Mouse (Mus musculus): ENCODE measurements around the gene Grik4. TPM values are rescaled to one million over a fixed set of nuclear protein-coding genes. Genes with fewer than 3 reads are reported as not detected.
A peak's percentile ranks its signal among the peaks of the same experiment; 100 is the strongest.

The Grik4 gene
- total RNA-seq, 2 experiments from 2014 or later: 19.2 to 19.8 TPM

GRCm38 (mm10) chr9:42721718-42722117 is 222.6 kb downstream of the Grik4 start:
- peak in 1 of 2 experiments; percentile 44 for DNase-seq (ENCODE audit: low spot score in 2 of 2)

GRCm38 (mm10) chr9:42721146-42721545 is 223.1 kb downstream of the Grik4 start:
- no peak for DNase-seq (ENCODE audit: low spot score in 2 of 2)
- intact Hi-C loops (cut with DNase I): no loop called here

More at GRCm38 (mm10) chr9:42721718-42722117, 222.6 kb downstream of the Grik4 start:
- intact Hi-C loops (cut with DNase I): no loop called here

DNA sequence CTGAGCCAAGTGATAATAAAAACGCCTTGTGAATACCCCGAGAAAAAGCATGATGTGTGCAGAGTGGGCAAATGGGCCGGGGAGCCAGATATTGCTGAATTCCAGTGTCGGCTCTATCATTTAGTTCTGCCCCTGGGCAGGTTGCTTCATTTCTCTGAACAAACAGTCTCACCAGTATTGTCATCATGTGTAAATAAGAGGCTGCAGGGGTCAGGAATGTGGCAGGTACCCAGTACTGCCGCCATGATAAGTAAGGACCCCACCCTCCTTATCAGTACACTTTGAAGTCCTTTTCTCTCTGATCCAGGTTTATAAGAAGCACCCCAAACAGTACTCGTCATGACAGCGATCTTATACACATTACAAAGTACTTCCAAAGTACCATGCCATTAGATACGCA is 230.4 kb downstream of the Grik4 start:
- no peak for DNase-seq (ENCODE audit: low spot score in 2 of 2)
- intact Hi-C loops (cut with DNase I): no loop called here

GRCm38 (mm10) chr9:42705848-42706247 is 238.4 kb downstream of the Grik4 start:
- no peak for DNase-seq (ENCODE audit: low spot score in 2 of 2)
- intact Hi-C loops (cut with DNase I): no loop called here

DNA sequence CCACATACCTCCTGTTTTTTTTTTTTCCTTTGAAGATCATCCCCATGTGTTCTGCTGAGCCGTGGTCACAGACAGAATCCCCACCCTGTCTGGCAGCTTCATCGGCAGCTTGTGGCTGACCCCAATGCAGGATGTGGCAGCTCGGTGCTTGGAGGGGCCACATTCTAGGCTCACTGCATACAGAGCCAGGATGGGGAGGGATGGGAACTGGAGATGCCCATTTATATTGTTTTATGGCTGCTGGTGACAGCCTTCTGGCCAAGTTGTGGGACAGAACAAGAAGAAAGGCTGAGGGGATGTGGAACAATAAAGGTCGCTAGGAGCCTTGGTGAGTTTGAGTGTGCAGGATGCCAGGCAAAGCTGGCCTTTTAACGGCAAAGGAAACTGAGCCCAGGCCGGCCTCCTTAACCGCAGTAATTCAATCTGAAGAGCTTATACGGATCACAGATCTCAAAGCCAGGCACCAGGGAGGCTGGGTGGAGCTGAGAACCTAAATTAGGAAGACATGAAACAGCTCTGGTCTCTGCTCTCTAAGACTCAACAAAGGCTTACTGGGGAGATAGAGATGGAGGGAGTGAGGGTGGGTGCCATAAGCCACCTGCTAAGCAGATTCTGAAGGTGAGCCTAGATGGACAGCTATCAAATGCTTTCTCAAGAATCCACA is 241.0 kb downstream of the Grik4 start:
- intact Hi-C loops (cut with DNase I): no loop called here
- DNase-seq (ENCODE audit: low spot score in 2 of 2): no peak

- intact Hi-C loops (cut with DNase I): no loop called here
- DNase-seq (ENCODE audit: low spot score in 2 of 2): no peak
Measured at GRCm38 (mm10) chr9:42702231-42703132, 241.8 kb downstream of the Grik4 start.

GRCm38 (mm10) chr9:42701729-42702128 is 242.6 kb downstream of the Grik4 start:
- intact Hi-C loops (cut with DNase I): no loop called here
- no peak for DNase-seq (ENCODE audit: low spot score in 2 of 2)

DNA sequence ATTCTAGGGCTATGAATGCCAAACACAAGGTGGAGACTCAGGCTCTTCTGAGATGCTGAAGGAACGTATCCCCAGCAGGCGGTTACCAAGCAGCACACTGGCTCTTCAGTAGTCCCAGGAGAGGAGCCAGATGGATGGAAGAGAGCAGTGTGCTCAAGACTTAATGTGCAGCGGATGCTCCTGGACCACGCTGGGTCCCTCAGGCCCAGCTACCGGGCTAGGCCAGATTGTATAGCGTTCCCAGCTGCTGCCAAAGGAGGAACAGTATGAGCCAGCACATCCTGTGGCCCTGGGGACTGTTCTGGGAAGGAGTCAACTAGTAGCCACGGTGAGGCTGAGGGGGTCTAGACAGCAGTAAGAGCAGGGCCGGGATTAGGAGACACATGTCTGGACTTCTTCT is 251.3 kb downstream of the Grik4 start:
- DNase-seq (ENCODE audit: low spot score in 2 of 2): no peak
- intact Hi-C loops (cut with DNase I): no loop called here

- peak; percentile 27 to 29 for DNase-seq (ENCODE audit: low spot score in 2 of 2)
- intact Hi-C loops (cut with DNase I): loop anchor here (5.0 kb wide), 1 partner anchor 254 kb away; the partner anchor contains the start of gene Grik4
Measured at GRCm38 (mm10) chr9:42688143-42688542, 256.1 kb downstream of the Grik4 start.

- intact Hi-C loops (cut with DNase I): loop anchor here (5.0 kb wide), 1 partner anchor 256 kb away; the partner anchor contains the start of gene Grik4
- no peak for DNase-seq (ENCODE audit: low spot score in 2 of 2)
Measured at GRCm38 (mm10) chr9:42686104-42686503, 258.2 kb downstream of the Grik4 start.

GRCm38 (mm10) chr9:42674017-42674412 is 270.3 kb downstream of the Grik4 start:
- intact Hi-C loops (cut with DNase I): no loop called here
- DNase-seq (ENCODE audit: low spot score in 2 of 2): no peak

- intact Hi-C loops (cut with DNase I): no loop called here
Measured at GRCm38 (mm10) chr9:42673385-42674016, 270.8 kb downstream of the Grik4 start.

GRCm38 (mm10) chr9:42672982-42673381 is 271.3 kb downstream of the Grik4 start:
- no peak for DNase-seq (ENCODE audit: low spot score in 2 of 2)
- intact Hi-C loops (cut with DNase I): no loop called here

More at GRCm38 (mm10) chr9:42673385-42674016, 270.8 kb downstream of the Grik4 start:
- no peak for DNase-seq (ENCODE audit: low spot score in 2 of 2)

- no peak for DNase-seq (ENCODE audit: low spot score in 2 of 2)
- intact Hi-C loops (cut with DNase I): no loop called here
Measured at GRCm38 (mm10) chr9:42670619-42671018, 273.7 kb downstream of the Grik4 start.

- DNase-seq (ENCODE audit: low spot score in 2 of 2): no peak
- intact Hi-C loops (cut with DNase I): no loop called here
Measured at GRCm38 (mm10) chr9:42661481-42661880, 282.8 kb downstream of the Grik4 start.

GRCm38 (mm10) chr9:42652756-42653155 is 291.5 kb downstream of the Grik4 start:
- intact Hi-C loops (cut with DNase I): no loop called here
- DNase-seq (ENCODE audit: low spot score in 2 of 2): no peak

DNA sequence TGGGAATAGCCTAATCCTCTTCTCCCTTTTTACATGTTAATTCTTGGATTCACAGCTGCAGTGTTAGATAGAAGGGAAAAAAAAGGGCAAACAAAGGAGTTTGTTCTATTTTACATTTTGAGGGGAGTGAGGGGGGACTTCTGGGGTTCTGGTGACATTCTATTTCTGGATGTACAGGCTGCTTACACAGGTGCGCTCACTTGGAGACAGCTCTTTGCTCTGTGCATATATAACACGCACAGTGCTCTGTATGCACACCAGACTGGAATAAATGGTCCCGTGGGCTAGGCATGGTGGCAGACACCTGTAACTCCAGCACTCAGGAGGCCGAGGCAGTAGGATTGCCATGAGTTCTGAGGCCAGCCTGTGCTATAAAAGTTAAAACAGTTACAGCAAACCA is 292.0 kb downstream of the Grik4 start:
- DNase-seq (ENCODE audit: low spot score in 2 of 2): no peak
- intact Hi-C loops (cut with DNase I): no loop called here

GRCm38 (mm10) chr9:42649872-42650271 is 294.4 kb downstream of the Grik4 start:
- intact Hi-C loops (cut with DNase I): no loop called here

GRCm38 (mm10) chr9:42648051-42648450 is 296.2 kb downstream of the Grik4 start:
- intact Hi-C loops (cut with DNase I): no loop called here
- no peak for DNase-seq (ENCODE audit: low spot score in 2 of 2)

More at GRCm38 (mm10) chr9:42649872-42650271, 294.4 kb downstream of the Grik4 start:
- DNase-seq (ENCODE audit: low spot score in 2 of 2): no peak

- intact Hi-C loops (cut with DNase I): no loop called here
- no peak for DNase-seq (ENCODE audit: low spot score in 2 of 2)
Measured at GRCm38 (mm10) chr9:42647596-42647995, 296.7 kb downstream of the Grik4 start.
